Mouse (Mus musculus): ENCODE results near the gene Zfp513.

- TF ChIP-seq POLR2A (IDR thresholded peaks at IDR 0.05; ENCODE audit: low read depth, low read length) (no peak; the same call in 1 of the 2 replicates), MAFK (IDR thresholded peaks at IDR 0.05; ENCODE audit: insufficient replicate concordance, low read length) (no peak), CTCF (conservative IDR thresholded peaks at IDR 0.05 in 1 of 2, IDR thresholded peaks at IDR 0.05 in 1 of 2; ENCODE audit: low read depth in 2 of 2, low read length in 2 of 2) (no peak), ZC3H11A (IDR thresholded peaks at IDR 0.05; ENCODE audit: low read depth, low read length) (no peak), HCFC1 (IDR thresholded peaks at IDR 0.05; ENCODE audit: low read depth, low read length) (no peak), USF2 (conservative IDR thresholded peaks at IDR 0.05; ENCODE audit: low read depth, low read length) (no peak), POLR2AphosphoS2 (IDR thresholded peaks at IDR 0.05; ENCODE audit: low read depth, low read length) (no peak), KAT2A (IDR thresholded peaks at IDR 0.05; ENCODE audit: insufficient replicate concordance, low read length) (no peak), UBTF (IDR thresholded peaks at IDR 0.05; ENCODE audit: low read depth, low read length) (no peak)
Observed at GRCm38 (mm10) chr5:31196207-31196606, 5.9 kb downstream of the Zfp513 start.

Data from CH12.LX (cell line).